Mouse (Mus musculus) neural tube, embryonic 15.5 days (tissue): ENCODE data around the gene Immp2l. TPM values are rescaled to one million over a fixed set of nuclear protein-coding genes. Genes with fewer than 3 reads are reported as not detected.
A peak's percentile ranks its signal among the peaks of the same experiment; 100 is the strongest.

ENCODE experiments used
- ATAC-seq: fragments of 200-750 bp; cut with Nextera tagmentation; 2 replicates; pipeline ENCODE4 v1.8.0; 2017; ENCODE audit warnings: mild to moderate bottlenecking, moderate TSS enrichment, moderate library complexity; ENCODE audit not compliant: low FRiP score
- H3K27ac ChIP-seq: fragments of 300-500 bp; sonication (generic); replicated peaks from 2 replicates; pipeline ENCODE4 v1.5.1; 2015; ENCODE audit warnings: mild to moderate bottlenecking, inconsistent platforms
- H3K27me3 ChIP-seq: fragments of 300-500 bp; sonication (generic); replicated peaks from 2 replicates; pipeline ENCODE4 v1.6.1; 2015; ENCODE audit warnings: inconsistent platforms
- H3K36me3 ChIP-seq: fragments of 300-500 bp; sonication (generic); 2 replicates; pipeline ENCODE4 v1.6.1; 2015; ENCODE audit warnings: inconsistent platforms
- H3K4me1 ChIP-seq: fragments of 300-500 bp; sonication (generic); 2 replicates; pipeline ENCODE4 v1.6.1; 2015; ENCODE audit warnings: inconsistent platforms
- H3K4me2 ChIP-seq: fragments of 300-500 bp; sonication (generic); 2 replicates; pipeline ENCODE4 v1.6.1; 2015; ENCODE audit warnings: inconsistent platforms, mild to moderate bottlenecking, moderate library complexity
- H3K4me3 ChIP-seq: fragments of 300-500 bp; sonication (generic); replicated peaks from 2 replicates; pipeline ENCODE4 v1.5.1; 2015; ENCODE audit warnings: mild to moderate bottlenecking, inconsistent platforms
- H3K9ac ChIP-seq: fragments of 300-500 bp; sonication (generic); replicated peaks from 2 replicates; pipeline ENCODE4 v1.6.1; 2015; ENCODE audit warnings: mild to moderate bottlenecking, inconsistent platforms
- H3K9me3 ChIP-seq: fragments of 300-500 bp; sonication (generic); replicated peaks from 2 replicates; pipeline ENCODE4 v1.6.1; 2016; ENCODE audit warnings: inconsistent platforms
- WGBS: fragments of 180-500 bp; shearing (Covaris S2); methylation state at CpG from one replicate; pipeline ENCODE4 v1.1.7; 2015; ENCODE audit warnings: mixed read lengths; 5-methylcytosine and 5-hydroxymethylcytosine counted together
- polyA plus RNA-seq: library from polyadenylated mRNA; unstranded; fragments of >200 nt; fragmentation: Nextera tagmentation; extraction: Ambion mirVana; gene quantifications from 2 replicates; pipeline ENCODE4 v1.2.1, GENCODE M21; 2015

Immp2l gene
- polyA plus RNA-seq, 1 experiment from 2014 or later = 5.8 TPM

DNA sequence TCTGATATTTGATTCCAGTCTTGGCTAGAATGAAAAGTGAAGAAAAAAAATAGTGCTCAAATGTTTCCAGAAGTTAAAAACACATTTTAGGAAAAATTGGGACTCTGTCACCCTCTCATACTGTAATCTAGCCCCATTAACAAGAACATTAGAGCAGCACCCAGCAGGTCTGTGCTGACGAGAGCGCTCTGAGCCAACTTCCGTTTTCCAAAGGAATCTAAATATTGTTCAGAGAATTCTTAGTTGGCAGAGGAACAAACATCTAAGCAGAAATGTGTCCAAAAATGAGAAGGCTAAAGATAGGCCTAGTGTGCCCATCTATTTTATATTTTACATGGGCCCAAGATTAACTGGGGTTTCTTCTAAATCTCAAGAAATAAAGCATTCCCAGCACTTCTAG lies 486.7 kb downstream of the Immp2l start:
- H3K27me3 ChIP-seq = no peaks in the 10 kb centered on the region
- no peak overlapping the region for H3K9ac ChIP-seq
- no peak overlapping the region for H3K4me2 ChIP-seq
- no peaks in the 10 kb centered on the region for H3K9me3 ChIP-seq
- H3K36me3 ChIP-seq = no peaks in the 10 kb centered on the region
- no peaks in the 10 kb centered on the region for H3K4me1 ChIP-seq
- no peak for ATAC-seq
- H3K4me3 ChIP-seq = no peak overlapping the region
- 79% methylated on average over 3 of the region's 3 CpGs for WGBS
- no peak overlapping the region for H3K27ac ChIP-seq

DNA sequence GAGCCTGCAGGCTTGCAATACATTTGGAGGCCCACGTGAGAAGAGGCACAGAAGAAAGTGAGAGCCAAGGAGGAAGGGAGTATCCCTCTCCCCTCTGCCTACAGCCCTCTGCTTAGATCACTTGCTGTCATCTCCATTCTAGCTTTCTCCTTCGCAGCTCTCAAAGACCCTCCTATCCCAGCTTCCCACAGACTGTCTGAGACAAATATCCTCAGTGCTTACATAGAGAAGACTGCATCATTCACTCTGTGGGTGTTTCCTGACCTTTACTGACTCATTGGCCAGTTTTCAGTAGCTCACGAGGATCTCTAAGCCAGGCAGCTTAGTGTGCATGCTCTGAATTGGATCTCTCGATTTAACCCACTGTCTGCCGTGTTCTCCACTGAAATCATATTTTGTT lies 495.0 kb downstream of the Immp2l start:
- Histone ChIP-seq H3K27ac (no peak overlapping the region), H3K4me2 (no peak overlapping the region), H3K4me3 (no peak overlapping the region), H3K9me3 (no peaks in the 10 kb centered on the region), H3K27me3 (no peaks in the 10 kb centered on the region), H3K9ac (no peak overlapping the region), H3K36me3 (no peaks in the 10 kb centered on the region), H3K4me1 (no peaks in the 10 kb centered on the region)
- 65% methylated on average over 5 of the region's 5 CpGs for WGBS
- ATAC-seq = no peak

DNA sequence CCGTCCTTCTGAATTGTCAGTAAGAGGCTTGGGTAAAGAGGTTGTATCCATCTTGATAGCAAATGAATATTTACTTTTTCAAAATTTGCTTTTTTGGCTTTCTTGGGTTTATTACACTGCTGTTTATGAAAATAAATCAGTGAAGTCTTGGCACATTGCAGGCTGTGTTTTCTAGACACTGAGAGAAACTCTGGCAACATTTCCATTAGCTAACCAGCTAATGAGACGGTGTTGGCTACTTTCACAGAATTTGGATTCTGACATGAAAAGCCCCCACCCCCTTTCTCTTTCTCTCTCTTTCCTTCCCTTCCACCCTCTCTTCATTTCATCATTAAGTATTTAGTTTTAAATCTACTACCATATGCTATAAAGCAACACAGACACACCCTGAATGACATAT lies 496.4 kb downstream of the Immp2l start:
- no peaks in the 10 kb centered on the region for H3K36me3 ChIP-seq
- 79% methylated on average over 2 of the region's 2 CpGs for WGBS

DNA sequence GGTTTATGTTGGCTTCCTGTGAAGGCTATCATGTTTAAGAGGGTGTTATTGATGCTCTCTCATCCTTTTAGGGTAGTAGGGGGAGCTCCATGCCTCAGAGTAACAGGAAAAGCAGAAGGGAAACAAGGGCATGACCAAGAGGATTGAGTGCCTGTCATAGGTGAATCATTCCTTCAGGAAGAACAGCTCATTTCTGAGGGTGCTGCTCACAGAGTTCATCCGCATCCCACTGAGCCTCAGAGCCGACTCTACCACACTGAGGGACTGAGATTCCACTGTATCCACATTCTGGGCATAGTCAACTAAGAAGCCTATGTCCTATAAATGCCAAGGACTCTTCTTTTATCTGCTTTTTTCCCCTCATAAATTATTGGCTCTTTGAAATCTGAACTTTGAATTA lies 497.8 kb downstream of the Immp2l start:
- WGBS = 87% methylated on average over 2 of the region's 2 CpGs
- H3K9me3 ChIP-seq = no peaks in the 10 kb centered on the region
- no peak overlapping the region for H3K4me3 ChIP-seq
- no peaks in the 10 kb centered on the region for H3K4me1 ChIP-seq
- H3K27ac ChIP-seq = no peak overlapping the region
- no peak overlapping the region for H3K4me2 ChIP-seq
- H3K9ac ChIP-seq = no peak overlapping the region
- no peaks in the 10 kb centered on the region for H3K36me3 ChIP-seq
- H3K27me3 ChIP-seq = no peaks in the 10 kb centered on the region
- ATAC-seq = no peak

More for the DNA sequence above, 496.4 kb downstream of the Immp2l start:
- H3K4me2 ChIP-seq = no peak overlapping the region
- H3K4me1 ChIP-seq = no peaks in the 10 kb centered on the region
- H3K27me3 ChIP-seq = no peaks in the 10 kb centered on the region
- no peak for ATAC-seq
- H3K4me3 ChIP-seq = no peak overlapping the region
- H3K27ac ChIP-seq = no peak overlapping the region
- H3K9me3 ChIP-seq = no peaks in the 10 kb centered on the region
- no peak overlapping the region for H3K9ac ChIP-seq

DNA sequence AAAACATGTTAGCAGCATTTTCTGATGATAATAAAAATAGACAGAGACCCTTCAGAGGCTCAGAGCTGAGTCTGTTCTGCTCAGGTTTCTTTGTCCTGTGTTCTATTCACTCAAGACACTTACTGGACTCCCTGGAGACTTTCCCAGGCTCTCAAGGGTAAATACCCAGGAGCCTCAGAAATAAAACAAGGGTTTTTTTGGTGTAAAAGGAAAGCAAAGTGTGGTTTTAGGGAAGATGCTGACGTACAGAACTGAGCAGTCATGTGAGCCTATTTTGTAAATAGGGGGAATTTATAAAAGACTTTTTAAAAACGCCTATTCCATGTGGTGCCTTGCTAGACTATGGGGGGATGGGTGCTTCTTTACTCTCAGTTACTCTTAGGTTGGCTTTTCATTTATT lies 502.8 kb downstream of the Immp2l start:
- whole genome bisulfite sequencing = 33% methylated on average over 2 of the region's 2 CpGs
- H3K4me2 ChIP-seq = no peak overlapping the region

DNA sequence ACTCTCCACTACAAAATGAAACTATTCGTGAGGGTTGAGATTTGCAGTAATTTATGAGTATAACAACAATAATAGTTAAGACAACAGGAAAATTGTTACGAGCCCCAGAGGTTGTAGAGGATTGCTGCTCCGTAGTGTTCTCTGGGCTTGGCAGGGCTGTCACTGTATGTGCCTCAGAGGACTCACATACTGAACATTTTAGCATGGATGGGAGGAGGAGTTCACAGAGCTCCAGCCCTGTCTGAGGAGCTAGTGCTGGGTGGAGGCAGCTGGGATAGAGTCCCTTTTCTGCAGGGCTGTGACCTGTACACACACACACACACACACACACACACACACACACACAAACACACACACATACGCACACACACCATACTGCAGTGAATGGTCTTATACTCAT lies 504.5 kb downstream of the Immp2l start:
- Histone ChIP-seq H3K4me2 (no peak overlapping the region), H3K27me3 (no peaks in the 10 kb centered on the region), H3K9ac (no peak overlapping the region), H3K36me3 (no peaks in the 10 kb centered on the region), H3K4me3 (no peak overlapping the region), H3K9me3 (no peaks in the 10 kb centered on the region), H3K4me1 (no peaks in the 10 kb centered on the region), H3K27ac (no peak overlapping the region)
- 69% methylated on average over 4 of the region's 4 CpGs for WGBS
- ATAC-seq = no peak

More for the DNA sequence above, 502.8 kb downstream of the Immp2l start:
- Histone ChIP-seq H3K9ac (no peak overlapping the region), H3K27me3 (no peaks in the 10 kb centered on the region), H3K27ac (no peak overlapping the region), H3K36me3 (no peaks in the 10 kb centered on the region), H3K4me1 (no peaks in the 10 kb centered on the region), H3K9me3 (no peaks in the 10 kb centered on the region), H3K4me3 (no peak overlapping the region)
- ATAC-seq = no peak

DNA sequence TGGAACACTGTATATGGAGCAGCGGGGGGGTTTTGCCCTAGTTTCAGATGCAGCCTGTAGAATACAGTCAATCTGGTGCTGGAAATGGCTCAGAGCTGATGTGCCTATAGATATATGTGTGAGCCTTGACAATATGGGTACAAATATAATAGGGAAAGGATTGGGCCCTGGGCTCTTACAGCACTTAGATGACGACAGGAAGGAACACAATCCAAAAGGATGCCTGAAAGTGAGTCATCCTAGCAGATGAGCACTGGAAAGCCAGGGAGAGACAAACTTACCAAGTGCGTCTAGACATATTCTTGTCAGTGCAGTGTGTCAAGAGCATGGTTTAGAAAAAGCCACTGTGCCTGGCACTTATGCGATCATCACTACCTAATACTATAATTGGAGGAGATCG lies 516.1 kb downstream of the Immp2l start:
- no peak overlapping the region for H3K9ac ChIP-seq
- no peaks in the 10 kb centered on the region for H3K9me3 ChIP-seq
- no peak for ATAC-seq
- no peak overlapping the region for H3K4me2 ChIP-seq
- 92% methylated on average over 5 of the region's 5 CpGs for WGBS
- H3K27ac ChIP-seq = no peak overlapping the region
- H3K4me3 ChIP-seq = no peak overlapping the region
- no peaks in the 10 kb centered on the region for H3K36me3 ChIP-seq
- H3K27me3 ChIP-seq = no peaks in the 10 kb centered on the region
- no peaks in the 10 kb centered on the region for H3K4me1 ChIP-seq

DNA sequence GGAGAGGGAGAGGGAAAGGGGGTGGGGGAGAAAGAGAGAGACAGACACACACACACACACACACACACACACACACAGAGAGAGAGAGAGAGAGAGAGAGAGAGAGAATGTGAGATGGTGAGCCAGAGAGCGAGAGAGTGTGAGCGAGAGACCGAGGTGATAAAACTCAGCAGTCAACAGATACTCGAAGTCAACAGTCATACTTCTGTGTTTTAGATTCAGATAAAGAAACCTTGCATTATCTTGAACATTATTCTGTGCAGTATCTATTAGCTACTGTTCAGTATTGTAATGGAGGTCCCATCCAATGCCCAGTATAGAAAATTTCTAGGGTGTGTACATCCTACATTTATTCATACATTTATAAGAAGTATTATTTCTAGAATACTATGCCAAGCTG lies 527.7 kb downstream of the Immp2l start:
- Histone ChIP-seq H3K4me3 (no peak overlapping the region), H3K4me2 (no peak overlapping the region), H3K27me3 (no peaks in the 10 kb centered on the region), H3K9me3 (no peaks in the 10 kb centered on the region), H3K27ac (no peak overlapping the region), H3K36me3 (no peaks in the 10 kb centered on the region), H3K9ac (no peak overlapping the region), H3K4me1 (no peaks in the 10 kb centered on the region)
- no peak for ATAC-seq
- 91% methylated on average over 4 of the region's 4 CpGs for WGBS

DNA sequence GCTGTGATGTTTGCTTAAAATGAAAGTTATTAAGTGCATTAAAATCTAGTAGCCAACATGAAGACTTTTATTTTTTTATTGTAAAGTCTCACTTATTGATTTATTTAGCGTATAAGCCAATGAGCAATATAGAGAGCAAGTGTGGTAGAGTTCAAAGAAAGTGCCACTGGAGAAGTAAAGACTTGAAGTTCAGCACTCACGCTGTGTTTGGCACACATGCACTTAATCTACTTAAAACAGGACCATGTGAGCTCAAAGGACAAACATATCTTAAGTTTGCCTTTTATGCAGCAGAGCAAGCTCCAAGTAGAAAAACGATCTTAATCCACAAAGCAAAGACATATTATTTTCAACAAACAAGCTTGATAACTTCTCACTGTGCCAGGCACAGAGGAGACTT lies 533.9 kb downstream of the Immp2l start:
- no peak overlapping the region for H3K27ac ChIP-seq
- H3K9me3 ChIP-seq = no peaks in the 10 kb centered on the region
- H3K9ac ChIP-seq = no peak overlapping the region
- ATAC-seq = no peak
- WGBS = 84% methylated on average over 3 of the region's 3 CpGs
- H3K4me1 ChIP-seq = no peaks in the 10 kb centered on the region
- H3K4me3 ChIP-seq = no peak overlapping the region
- no peaks in the 10 kb centered on the region for H3K36me3 ChIP-seq
- H3K4me2 ChIP-seq = no peak overlapping the region
- H3K27me3 ChIP-seq = no peaks in the 10 kb centered on the region

DNA sequence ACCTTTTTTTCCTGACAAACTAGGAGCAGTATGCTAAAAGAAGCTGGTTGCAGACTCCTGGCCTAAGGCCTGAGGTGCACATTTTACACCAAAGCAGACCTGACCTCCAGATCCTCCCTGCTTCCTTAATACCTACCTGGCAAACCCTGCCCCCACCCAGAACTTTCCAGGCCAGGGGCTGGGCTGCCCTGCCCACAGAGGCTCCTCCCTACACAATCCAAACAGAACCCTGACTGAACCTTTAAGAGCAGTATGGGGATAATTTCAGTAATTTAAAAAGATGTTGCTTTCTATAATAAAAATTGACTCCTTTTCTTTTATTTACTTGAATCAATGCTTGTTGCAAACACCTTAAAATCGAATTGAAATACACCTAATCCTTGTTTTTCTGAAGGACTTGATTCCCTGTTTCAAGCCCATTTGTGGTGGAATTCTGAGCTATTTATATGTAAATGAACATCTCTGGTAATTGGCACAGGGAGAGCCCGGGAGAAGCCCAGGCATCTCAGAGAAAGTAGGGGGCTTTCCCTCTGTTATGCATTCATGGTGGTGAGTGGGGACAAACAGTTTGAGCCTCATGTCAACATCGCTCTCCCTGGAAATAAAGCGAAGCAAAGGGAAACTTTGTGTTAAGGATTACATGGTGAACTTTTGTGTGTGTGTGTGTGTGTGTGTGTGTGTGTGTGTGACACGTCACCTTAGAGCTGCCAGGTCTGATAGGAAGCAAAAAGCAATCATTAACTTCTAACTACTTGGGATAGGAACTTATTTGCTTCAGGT lies 535.3 kb downstream of the Immp2l start:
- WGBS = 18% methylated on average over 5 of the region's 5 CpGs
- H3K9me3 ChIP-seq = no peaks in the 10 kb centered on the region
- no peaks in the 10 kb centered on the region for H3K4me1 ChIP-seq
- no peak overlapping the region for H3K4me2 ChIP-seq
- ATAC-seq = no peak
- no peaks in the 10 kb centered on the region for H3K27me3 ChIP-seq
- no peak overlapping the region for H3K9ac ChIP-seq
- no peak overlapping the region for H3K4me3 ChIP-seq
- no peak overlapping the region for H3K27ac ChIP-seq
- H3K36me3 ChIP-seq = no peaks in the 10 kb centered on the region

DNA sequence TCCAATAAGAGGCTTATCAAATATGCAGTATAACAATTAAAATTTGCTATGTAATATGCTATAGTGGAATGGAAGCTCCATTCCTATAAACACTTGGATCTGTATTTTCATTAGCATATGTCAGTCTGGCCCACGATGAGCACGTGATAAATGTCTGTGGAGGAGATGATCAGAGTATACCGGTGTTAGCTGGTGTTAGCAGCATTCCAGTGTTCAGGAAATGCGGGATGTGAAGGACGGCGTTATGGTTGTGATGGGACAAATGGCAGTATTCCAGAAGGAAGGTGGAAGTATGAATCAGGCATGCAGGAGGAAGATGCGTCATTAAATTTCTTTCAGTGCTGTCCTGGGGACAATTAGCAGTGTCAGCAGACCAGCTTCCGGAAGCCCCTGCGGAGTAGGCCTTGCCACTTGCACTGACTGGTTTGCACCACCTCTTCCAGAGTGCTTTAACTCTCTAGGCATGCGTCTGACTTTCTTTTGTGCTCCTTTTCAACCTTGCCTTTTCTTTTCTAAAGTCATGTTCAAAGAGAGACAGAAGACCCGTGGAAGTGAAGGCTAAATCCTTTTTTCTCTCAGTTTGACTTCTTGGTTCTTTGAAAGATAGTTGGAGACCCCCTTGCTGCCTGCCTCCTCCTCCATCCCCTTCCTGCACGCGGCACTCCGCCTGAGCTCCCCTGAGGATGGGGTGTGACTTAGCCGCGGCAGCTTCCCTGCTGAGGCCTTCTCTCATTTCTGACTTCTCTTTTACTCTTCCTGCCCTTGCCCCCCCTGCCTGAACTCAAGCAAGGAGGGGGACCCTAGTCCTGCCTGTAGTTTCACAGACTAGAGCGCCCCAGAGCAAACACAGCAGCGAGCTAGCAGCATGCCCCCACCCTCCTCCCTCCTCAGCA lies 541.9 kb downstream of the Immp2l start:
- Histone ChIP-seq H3K9ac (no peak overlapping the region), H3K27ac (0 out of 2 replicates have a peak overlapping the region, but pooled peaks have one; percentile 37), H3K27me3 (no peaks in the 10 kb centered on the region), H3K9me3 (no peaks in the 10 kb centered on the region), H3K4me1 (peaks cover 11% of the 10 kb centered on the region), H3K4me3 (0 out of 2 replicates have a peak overlapping the region, but pooled peaks have one; percentile 6), H3K36me3 (no peaks in the 10 kb centered on the region), H3K4me2 (peak overlapping the region; percentile 50)
- WGBS = 8% methylated on average over 17 of the region's 18 CpGs
- peak; percentile 90 for ATAC-seq

DNA sequence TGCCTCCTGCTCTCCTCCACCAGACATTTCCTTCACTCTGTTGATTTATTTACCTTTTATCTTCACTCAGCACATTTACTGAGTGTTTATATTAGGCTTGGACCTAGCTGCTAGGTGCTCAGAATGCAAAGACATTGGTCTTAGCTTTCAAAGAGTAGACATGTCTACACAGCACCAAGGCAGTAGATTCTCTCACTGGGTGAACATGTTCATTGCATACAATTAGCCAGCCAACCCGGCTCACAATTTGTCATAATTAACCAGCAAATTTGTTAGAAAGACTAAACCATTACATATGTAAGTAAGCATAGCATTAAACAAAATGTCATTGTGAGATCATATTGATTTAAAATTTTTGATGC lies 542.5 kb downstream of the Immp2l start:
- Histone ChIP-seq H3K4me1 (peaks cover 11% of the 10 kb centered on the region), H3K36me3 (no peaks in the 10 kb centered on the region), H3K27ac (0 out of 2 replicates have a peak overlapping the region, but pooled peaks have one; percentile 37), H3K4me3 (no peak overlapping the region), H3K9me3 (no peaks in the 10 kb centered on the region), H3K4me2 (peak overlapping the region; percentile 50), H3K9ac (no peak overlapping the region), H3K27me3 (no peaks in the 10 kb centered on the region)
- 30% methylated on average over 1 of the region's 1 CpGs for WGBS
- peak; percentile 81; the same call in 1 of the 2 replicates for ATAC-seq
